ENCODE assay signal across 20 mouse cellular contexts in the genomic region with DNA sequence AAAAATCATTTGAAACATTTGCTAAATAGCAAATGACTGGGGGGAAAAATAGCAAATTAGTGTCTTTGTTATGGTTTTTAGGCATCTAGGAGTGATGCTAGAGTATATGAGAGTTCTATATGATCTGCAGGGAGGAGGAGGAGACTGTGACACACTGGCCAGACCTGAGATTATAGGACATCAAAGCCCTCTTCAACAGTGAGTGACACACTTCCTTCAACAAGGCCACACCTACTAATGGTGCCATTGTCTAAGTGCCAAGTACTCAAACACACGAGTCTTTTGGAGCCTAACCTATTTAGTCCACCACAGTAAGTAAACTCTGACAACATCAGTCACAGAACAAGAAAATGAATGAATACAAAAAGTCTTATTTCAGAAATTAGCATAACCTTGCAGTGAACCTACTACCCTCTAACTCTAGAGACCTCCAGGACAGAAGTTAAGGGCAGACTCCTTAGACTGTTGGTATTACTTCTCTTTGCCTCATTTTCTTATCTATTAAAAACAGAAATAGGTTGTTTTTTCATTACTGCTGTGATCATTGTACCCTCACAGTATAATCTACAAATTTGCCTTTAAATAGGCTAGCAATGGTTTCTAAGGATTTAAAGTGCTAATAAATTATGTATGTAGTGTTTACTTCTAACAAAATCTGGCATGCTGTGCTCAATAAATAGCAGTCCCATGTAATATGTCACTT.
"Had no signal": no experiment of that assay in that cellular context is flagged by ENCODE, and none has a peak within 500 bp of the region (broad histone marks: within the 10 kb centered on the region; RNA-seq: fewer than 3 reads in every experiment).

No protein-coding gene starts in this region.

- H3K4me2 ChIP-seq: kidney, embryonic 15.5 days; liver, embryonic 13.5 days; lung, embryonic 14.5 days; midbrain, embryonic 13.5 days; neural tube, embryonic 13.5 days; stomach, embryonic 15.5 days had no signal

- H3K27ac ChIP-seq: kidney, embryonic 15.5 days; liver, embryonic 13.5 days; midbrain, embryonic 10.5 days; midbrain, embryonic 13.5 days; neural tube, embryonic 13.5 days; stomach, embryonic 15.5 days had no signal

- ATAC-seq: intestine, postnatal 0 days; midbrain, embryonic 13.5 days; midbrain, embryonic 16.5 days had no signal

- H3K36me3 ChIP-seq: kidney, embryonic 15.5 days; liver, embryonic 13.5 days; stomach, embryonic 15.5 days had no signal

- DNase-seq: kidney, adult 8-10 months; kidney, postnatal 10 days; kidney, postnatal 4 days; layer of hippocampus, adult 9-11 months; liver, embryonic 13.5 days; lung, embryonic 14.5 days; lung, postnatal 14 days; lung, postnatal 4 days; retina, postnatal 1 day; right cerebral cortex, postnatal 25 days; spleen, adult 18-20 months; thymus, postnatal 25 days had no signal

- H3K9ac ChIP-seq: kidney, embryonic 15.5 days; liver, embryonic 13.5 days; lung, embryonic 14.5 days; midbrain, embryonic 13.5 days; neural tube, embryonic 13.5 days; stomach, embryonic 15.5 days had no signal

- H3K9me3 ChIP-seq: kidney, embryonic 15.5 days; liver, embryonic 13.5 days; midbrain, embryonic 10.5 days; midbrain, embryonic 13.5 days; neural tube, embryonic 13.5 days; stomach, embryonic 15.5 days had no signal

- H3K4me3 ChIP-seq: kidney, embryonic 15.5 days; liver, embryonic 13.5 days; midbrain, embryonic 10.5 days; midbrain, embryonic 13.5 days; myocyte; neural tube, embryonic 13.5 days; stomach, embryonic 15.5 days had no signal

- H3K27me3 ChIP-seq: kidney, embryonic 15.5 days; liver, embryonic 13.5 days; midbrain, embryonic 13.5 days; neural tube, embryonic 13.5 days; stomach, embryonic 15.5 days had no signal

- H3K4me1 ChIP-seq: kidney, embryonic 15.5 days; midbrain, embryonic 10.5 days; midbrain, embryonic 13.5 days; neural tube, embryonic 13.5 days; stomach, embryonic 15.5 days had no signal
